10 mouse cellular contexts compared by ENCODE assay signal in genomic region chr19:25671681-25672080, GRCm38 (mm10). TPM values are rescaled to one million over a fixed set of nuclear protein-coding genes. Genes with fewer than 3 reads are reported as not detected.
DNase-seq lines count a peak whose midpoint lies in the region; ATAC-seq and TF ChIP-seq lines count a peak whose summit lies in the region.
"Had no signal": no experiment of that assay in that cellular context is flagged by ENCODE, and none has a peak within 500 bp of the region (broad histone marks: within the 10 kb centered on the region; RNA-seq: fewer than 3 reads in every experiment).

No protein-coding gene starts in this region.

- no peak overlapping the region for H3K27ac ChIP-seq in heart, adult 2 months
- no peak overlapping the region for H3K27ac ChIP-seq in forebrain, embryonic 16.5 days (ENCODE audit: low read length)
- no peak overlapping the region for H3K27ac ChIP-seq in liver, embryonic 14.5 days

- no peak overlapping the region for H3K9ac ChIP-seq in heart, adult 2 months (ENCODE audit: low read depth, low read length)
- no peak overlapping the region for H3K9ac ChIP-seq in forebrain, embryonic 16.5 days (replicated peaks; ENCODE audit: low read depth, low read length)
- no peak overlapping the region for H3K9ac ChIP-seq in liver, embryonic 14.5 days (replicated peaks)

- TF ChIP-seq CTCF in heart, adult 2 months (IDR thresholded peaks at IDR 0.05): no peak
- TF ChIP-seq CTCF in E14TG2a.4 (conservative IDR thresholded peaks at IDR 0.05; ENCODE audit: low read length): no peak
- no peak for TF ChIP-seq CTCF in liver, embryonic 14.5 days (IDR thresholded peaks at IDR 0.05; ENCODE audit: low read depth)

- peak in 1 of 2 experiments; percentile 18 for DNase-seq in heart, adult 2 months
- DNase-seq in heart, adult 9 months (ENCODE audit: low spot score in 2 of 2): no peak
- DNase-seq in liver, embryonic 14.5 days (ENCODE audit: low read depth in 3 of 3, low spot score in 3 of 3): no peak
- DNase-seq in spleen, postnatal 10 days (ENCODE audit: low spot score in 2 of 2): no peak
- no peak for DNase-seq in ovary, postnatal 36 days (ENCODE audit: low spot score)
- DNase-seq in ovary, postnatal 14 days (ENCODE audit: low spot score): no peak

- ATAC-seq in forebrain, embryonic 16.5 days: no peak
- no peak for ATAC-seq in liver, embryonic 14.5 days (ENCODE audit: insufficient read depth)
- ATAC-seq: CD4-positive, CD25-positive, alpha-beta regulatory T cell, adult 4 months had no signal

- no peaks in the 10 kb centered on the region for H3K79me2 ChIP-seq in heart, adult 2 months (replicated peaks; ENCODE audit: control insufficient read depth, insufficient read depth, low read length)

- no peaks in the 10 kb centered on the region; the same call in 1 of the 2 replicates for H3K4me1 ChIP-seq in heart, adult 2 months (ENCODE audit: control insufficient read depth, insufficient read depth, low read length)
- H3K4me1 ChIP-seq in E14TG2a.4 (replicated peaks; ENCODE audit: low read depth, low read length): peaks cover 23% of the 10 kb centered on the region
- peaks cover 27% of the 10 kb centered on the region for H3K4me1 ChIP-seq in forebrain, embryonic 16.5 days (replicated peaks; ENCODE audit: control insufficient read depth, insufficient read depth, low read length)
- H3K4me1 ChIP-seq in liver, embryonic 14.5 days (replicated peaks; ENCODE audit: control insufficient read depth in 2 of 2, insufficient read depth in 2 of 2, low read length in 1 of 2): 0 out of 4 replicates have a peak, but pooled peaks cover 0 to 4% of the 10 kb centered on the region in 2 experiments

- intact Hi-C loops in heart, adult 2 months (cut with DNase I): loop anchor here (5.0 kb wide), 1 partner anchor 64 kb away; no protein-coding TSS in a partner anchor

- peak overlapping the region; percentile 65 for H3K4me2 ChIP-seq in forebrain, embryonic 16.5 days (ENCODE audit: low read length)
- H3K4me2 ChIP-seq in liver, embryonic 14.5 days (ENCODE audit: low read depth): peak overlapping the region; percentile 53

- peak overlapping the region; percentile 45 for H3K4me3 ChIP-seq in heart, adult 2 months
- peak overlapping the region; percentile 76 for H3K4me3 ChIP-seq in E14TG2a.4 (replicated peaks; ENCODE audit: low read length)
- H3K4me3 ChIP-seq in forebrain, embryonic 16.5 days (replicated peaks; ENCODE audit: low read length): peak overlapping the region; percentile 42
- peak overlapping the region in 1 of 2 experiments; percentile 50; a peak in 2 of 4 replicates for H3K4me3 ChIP-seq in liver, embryonic 14.5 days (ENCODE audit: insufficient read depth in 1 of 2, low read depth in 2 of 2, low read length in 2 of 2)

- H3K36me3 ChIP-seq in heart, adult 2 months (ENCODE audit: control insufficient read depth, insufficient read depth, low read length): no peaks in the 10 kb centered on the region
- no peaks in the 10 kb centered on the region for H3K36me3 ChIP-seq in E14TG2a.4 (ENCODE audit: insufficient read depth, low read length)
- no peaks in the 10 kb centered on the region for H3K36me3 ChIP-seq in forebrain, embryonic 16.5 days (ENCODE audit: control insufficient read depth, insufficient read depth)
- no peaks in the 10 kb centered on the region for H3K36me3 ChIP-seq in liver, embryonic 14.5 days (replicated peaks; ENCODE audit: control insufficient read depth, insufficient read depth, low read depth)

- TF ChIP-seq POLR2A in heart, adult 2 months (IDR thresholded peaks at IDR 0.05; ENCODE audit: insufficient read depth, low read depth, low read length): no peak

- no peak for TF ChIP-seq EP300 in heart, adult 2 months (IDR thresholded peaks at IDR 0.05; ENCODE audit: insufficient read depth, low read depth, low read length)
- no peak for TF ChIP-seq EP300 in liver, embryonic 14.5 days (IDR thresholded peaks at IDR 0.05; ENCODE audit: low read depth)

- peaks cover 6% of the 10 kb centered on the region; the same call in 1 of the 2 replicates for H3K9me3 ChIP-seq in E14TG2a.4 (ENCODE audit: low read length)
- H3K9me3 ChIP-seq in forebrain, embryonic 16.5 days (ENCODE audit: control insufficient read depth, low read length): no peaks in the 10 kb centered on the region
- no peaks in the 10 kb centered on the region for H3K9me3 ChIP-seq in liver, embryonic 14.5 days (ENCODE audit: control insufficient read depth, low read length)

- peaks cover 38% of the 10 kb centered on the region for H3K27me3 ChIP-seq in heart, adult 2 months (ENCODE audit: control insufficient read depth, insufficient read depth, low read length)
- H3K27me3 ChIP-seq in E14TG2a.4 (ENCODE audit: insufficient read depth, low read length): peaks cover 97% of the 10 kb centered on the region
- peaks cover 92% of the 10 kb centered on the region for H3K27me3 ChIP-seq in forebrain, embryonic 16.5 days (replicated peaks; ENCODE audit: control insufficient read depth, insufficient read depth, low read length)
- peaks cover 96% of the 10 kb centered on the region for H3K27me3 ChIP-seq in liver, embryonic 14.5 days (ENCODE audit: control insufficient read depth, insufficient read depth, low read length)

- 2% methylated on average over 14 of the region's 14 CpGs for WGBS in heart, adult 2 months
- under 1% methylated on average over 14 of the region's 14 CpGs for WGBS in forebrain, embryonic 16.5 days
- WGBS in liver, embryonic 14.5 days (ENCODE audit: insufficient replicate concordance): under 1% methylated on average over 14 of the region's 14 CpGs

RNA-seq across cellular contexts. Expression of gene Dmrt2, which starts 0.5 kb away (rescaled TPM):
- total RNA-seq in heart, adult 2 months (2021): under 1 TPM; 0.09 to 0.23 TPM
- 0.12 and 0.37 TPM in 2 replicates for polyA plus RNA-seq in heart, adult 2 months (2012; rRNA removed)
- polyA plus RNA-seq in forebrain, embryonic 16.5 days (2015; fragmentation: Nextera tagmentation; extraction: Ambion mirVana): 0.86 and 2.1 TPM in 2 replicates
- 0.18 and 0.35 TPM in 2 replicates for polyA plus RNA-seq in liver, embryonic 14.5 days (2012; rRNA removed)
- polyA plus RNA-seq in liver, embryonic 14.5 days (2014; fragmentation: Nextera tagmentation; extraction: Ambion mirVana): 0.27 and 0.57 TPM in 2 replicates
- total RNA-seq: neutrophil, adult 5-6 weeks had no signal
- polyA plus RNA-seq: CD4-positive, CD25-positive, alpha-beta regulatory T cell, adult 4 months had no signal
